Comparison of ENCODE assay signal across 18 mouse cellular contexts in the genomic region with DNA sequence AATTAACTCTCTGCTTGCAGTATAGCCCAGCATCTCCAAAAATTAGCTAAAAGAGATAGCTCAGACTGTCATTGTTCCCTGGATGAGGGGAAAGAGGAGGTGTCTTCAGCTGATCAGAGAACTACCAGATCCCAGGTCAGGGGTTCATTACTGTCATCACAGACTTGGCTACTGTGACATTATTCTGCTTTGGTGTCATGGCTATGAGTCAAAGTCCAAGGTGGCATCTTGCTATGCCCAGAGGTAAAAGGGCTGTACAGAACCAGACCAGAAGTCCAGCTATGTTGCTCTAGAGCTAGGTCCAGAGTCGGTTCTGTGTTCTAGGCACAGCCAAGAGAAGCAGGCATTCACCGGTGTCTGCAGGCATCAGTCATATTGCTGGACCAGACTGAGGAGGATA. TPM values are rescaled to one million over a fixed set of nuclear protein-coding genes. Genes with fewer than 3 reads are reported as not detected.
"Had no signal": no experiment of that assay in that cellular context is flagged by ENCODE, and none has a peak within 500 bp of the region (broad histone marks: within the 10 kb centered on the region; RNA-seq: fewer than 3 reads in every experiment).

No protein-coding gene starts in this region.

- H3K4me3 ChIP-seq: lung, embryonic 15.5 days; megakaryocyte, embryonic 14.5 days; midbrain, embryonic 12.5 days; neural tube, embryonic 12.5 days had no signal

- H3K9ac ChIP-seq: liver, embryonic 14.5 days; lung, embryonic 15.5 days; midbrain, embryonic 12.5 days; neural tube, embryonic 12.5 days had no signal

- H3K27me3 ChIP-seq: lung, embryonic 15.5 days; midbrain, embryonic 12.5 days; neural tube, embryonic 12.5 days had no signal

- H3K4me1 ChIP-seq: megakaryocyte, embryonic 14.5 days had no signal

- H3K9me3 ChIP-seq: lung, embryonic 15.5 days; midbrain, embryonic 12.5 days; neural tube, embryonic 12.5 days had no signal

- H3K4me2 ChIP-seq: lung, embryonic 15.5 days; midbrain, embryonic 12.5 days; neural tube, embryonic 12.5 days had no signal

- ATAC-seq: lung, postnatal 0 days had no signal

- H3K27ac ChIP-seq: liver, embryonic 14.5 days; lung, embryonic 15.5 days; macrophage; midbrain, embryonic 12.5 days; neural tube, embryonic 12.5 days had no signal

- H3K36me3 ChIP-seq: lung, embryonic 15.5 days; midbrain, embryonic 12.5 days; neural tube, embryonic 12.5 days had no signal

- DNase-seq: lung, adult 2 months; lung, postnatal 14 days; lung, postnatal 36 days; midbrain, embryonic 14.5 days; right cerebral cortex, postnatal 14 days; spleen, adult 18-20 months; thymus, adult 18-20 months; thymus, postnatal 14 days; thymus, postnatal 36 days had no signal

RNA-seq across cellular contexts. Expression of gene Nptx1, which starts 30.2 kb away (rescaled TPM):
- total RNA-seq: megakaryocyte progenitor cell, adult 5-6 weeks; neutrophil, adult 5-6 weeks had no signal
- polyA plus RNA-seq: liver, embryonic 14.5 days had no signal
